Mouse (Mus musculus): ENCODE results near the gene Dpt. TPM values are rescaled to one million over a fixed set of nuclear protein-coding genes. Genes with fewer than 3 reads are reported as not detected.

Gene Dpt
- polyA plus RNA-seq, 1 experiment = 6.3 TPM

- H3K27me3 ChIP-seq (ENCODE audit: control insufficient read depth, insufficient read depth, insufficient read length) = no peaks in the 10 kb centered on the region
- H3K4me3 ChIP-seq = no peak overlapping the region
- H3K36me3 ChIP-seq (ENCODE audit: control insufficient read depth, insufficient read depth) = no peaks in the 10 kb centered on the region
- no peak overlapping the region for H3ac ChIP-seq (ENCODE audit: control insufficient read depth, insufficient read length)
- no peaks in the 10 kb centered on the region for H3K79me2 ChIP-seq (ENCODE audit: control insufficient read depth, insufficient read depth)
- TF ChIP-seq SRF (IDR thresholded peaks at IDR 0.05; ENCODE audit: control insufficient read depth, insufficient read length, low read depth) (no peak), MAX (IDR thresholded peaks at IDR 0.05; ENCODE audit: low read depth) (no peak), USF1 (IDR thresholded peaks at IDR 0.05; ENCODE audit: low read depth) (no peak), MYOG (IDR thresholded peaks at IDR 0.05; ENCODE audit: control insufficient read depth in 1 of 3, insufficient read depth in 1 of 3, insufficient read length in 2 of 3, low read depth in 2 of 3) (no peak), CEBPB (IDR thresholded peaks at IDR 0.05; ENCODE audit: insufficient read depth, poor library complexity, severe bottlenecking) (no peak), TCF3 (IDR thresholded peaks at IDR 0.05; ENCODE audit: insufficient read length, low read depth) (no peak), POLR2AphosphoS2 (IDR thresholded peaks at IDR 0.05; ENCODE audit: insufficient read length, low read depth) (no peak), REST (IDR thresholded peaks at IDR 0.05; ENCODE audit: insufficient read depth, insufficient read length) (no peak), POLR2A (IDR thresholded peaks at IDR 0.05; ENCODE audit: insufficient read length, low read depth) (no peak), MYOD1 (IDR thresholded peaks at IDR 0.05; ENCODE audit: control insufficient read depth in 1 of 3, insufficient read length in 2 of 3, low read depth in 2 of 3) (no peak), TCF12 (IDR thresholded peaks at IDR 0.05; ENCODE audit: insufficient read depth, poor library complexity, severe bottlenecking) (no peak), E2F4 (IDR thresholded peaks at IDR 0.05; ENCODE audit: insufficient read depth) (no peak)
- peak overlapping the region; percentile 3 for H3K4me2 ChIP-seq (ENCODE audit: low read depth)
Observed at GRCm38 (mm10) chr1:164797746-164798285, 1.4 kb downstream of the Dpt start.

GRCm38 (mm10) chr1:164798471-164798922 lies 2.1 kb downstream of the Dpt start:
- TF ChIP-seq MYOD1 (IDR thresholded peaks at IDR 0.05; ENCODE audit: control insufficient read depth in 1 of 3, insufficient read length in 2 of 3, low read depth in 2 of 3) (peak in 2 of 3 experiments; percentile 29 to 57), TCF3 (IDR thresholded peaks at IDR 0.05; ENCODE audit: insufficient read length, low read depth) (no peak), E2F4 (IDR thresholded peaks at IDR 0.05; ENCODE audit: insufficient read depth) (no peak), MYOG (IDR thresholded peaks at IDR 0.05; ENCODE audit: control insufficient read depth in 1 of 3, insufficient read depth in 1 of 3, insufficient read length in 2 of 3, low read depth in 2 of 3) (peak in 2 of 3 experiments; percentile 5 to 23), MAX (IDR thresholded peaks at IDR 0.05; ENCODE audit: low read depth) (no peak), REST (IDR thresholded peaks at IDR 0.05; ENCODE audit: insufficient read depth, insufficient read length) (no peak), POLR2AphosphoS2 (IDR thresholded peaks at IDR 0.05; ENCODE audit: insufficient read length, low read depth) (no peak), SRF (IDR thresholded peaks at IDR 0.05; ENCODE audit: control insufficient read depth, insufficient read length, low read depth) (no peak), TCF12 (IDR thresholded peaks at IDR 0.05; ENCODE audit: insufficient read depth, poor library complexity, severe bottlenecking) (no peak), POLR2A (IDR thresholded peaks at IDR 0.05; ENCODE audit: insufficient read length, low read depth) (no peak), CEBPB (IDR thresholded peaks at IDR 0.05; ENCODE audit: insufficient read depth, poor library complexity, severe bottlenecking) (peak; percentile 91), USF1 (IDR thresholded peaks at IDR 0.05; ENCODE audit: low read depth) (no peak)
- Histone ChIP-seq H3K36me3 (ENCODE audit: control insufficient read depth, insufficient read depth) (no peaks in the 10 kb centered on the region), H3K79me2 (ENCODE audit: control insufficient read depth, insufficient read depth) (no peaks in the 10 kb centered on the region), H3K4me3 (no peak overlapping the region), H3K4me2 (ENCODE audit: low read depth) (peak overlapping the region; percentile 46), H3ac (ENCODE audit: control insufficient read depth, insufficient read length) (no peak overlapping the region), H3K27me3 (ENCODE audit: control insufficient read depth, insufficient read depth, insufficient read length) (no peaks in the 10 kb centered on the region)

GRCm38 (mm10) chr1:164799161-164799560 lies 2.7 kb downstream of the Dpt start:
- H3K4me3 ChIP-seq = no peak overlapping the region
- no peak for TF ChIP-seq TCF3 (IDR thresholded peaks at IDR 0.05; ENCODE audit: insufficient read length, low read depth)
- no peaks in the 10 kb centered on the region for H3K36me3 ChIP-seq (ENCODE audit: control insufficient read depth, insufficient read depth)
- no peaks in the 10 kb centered on the region for H3K79me2 ChIP-seq (ENCODE audit: control insufficient read depth, insufficient read depth)
- no peaks in the 10 kb centered on the region for H3K27me3 ChIP-seq (ENCODE audit: control insufficient read depth, insufficient read depth, insufficient read length)
- no peak overlapping the region for H3ac ChIP-seq (ENCODE audit: control insufficient read depth, insufficient read length)
- H3K4me2 ChIP-seq (ENCODE audit: low read depth) = peak overlapping the region; percentile 46

- Histone ChIP-seq H3K4me3 (no peak overlapping the region), H3K79me2 (ENCODE audit: control insufficient read depth, insufficient read depth) (no peaks in the 10 kb centered on the region), H3K36me3 (ENCODE audit: control insufficient read depth, insufficient read depth) (no peaks in the 10 kb centered on the region), H3K27me3 (ENCODE audit: control insufficient read depth, insufficient read depth, insufficient read length) (no peaks in the 10 kb centered on the region), H3ac (ENCODE audit: control insufficient read depth, insufficient read length) (no peak overlapping the region), H3K4me2 (ENCODE audit: low read depth) (no peak overlapping the region)
- TF ChIP-seq SRF (IDR thresholded peaks at IDR 0.05; ENCODE audit: control insufficient read depth, insufficient read length, low read depth) = no peak
- TF ChIP-seq MAX (IDR thresholded peaks at IDR 0.05; ENCODE audit: low read depth) = no peak
- no peak for TF ChIP-seq TCF12 (IDR thresholded peaks at IDR 0.05; ENCODE audit: insufficient read depth, poor library complexity, severe bottlenecking)
- no peak for TF ChIP-seq TCF3 (IDR thresholded peaks at IDR 0.05; ENCODE audit: insufficient read length, low read depth)
- TF ChIP-seq POLR2AphosphoS2 (IDR thresholded peaks at IDR 0.05; ENCODE audit: insufficient read length, low read depth) = no peak
Observed at GRCm38 (mm10) chr1:164804277-164804676, 7.8 kb downstream of the Dpt start.

GRCm38 (mm10) chr1:164804751-164805435 lies 8.4 kb downstream of the Dpt start:
- H3ac ChIP-seq (ENCODE audit: control insufficient read depth, insufficient read length) = no peak overlapping the region
- H3K4me3 ChIP-seq = no peak overlapping the region
- H3K27me3 ChIP-seq (ENCODE audit: control insufficient read depth, insufficient read depth, insufficient read length) = no peaks in the 10 kb centered on the region
- H3K4me2 ChIP-seq (ENCODE audit: low read depth) = no peak overlapping the region
- TF ChIP-seq POLR2AphosphoS2 (IDR thresholded peaks at IDR 0.05; ENCODE audit: insufficient read length, low read depth) (no peak), E2F4 (IDR thresholded peaks at IDR 0.05; ENCODE audit: insufficient read depth) (no peak), REST (IDR thresholded peaks at IDR 0.05; ENCODE audit: insufficient read depth, insufficient read length) (no peak), USF1 (IDR thresholded peaks at IDR 0.05; ENCODE audit: low read depth) (no peak), CEBPB (IDR thresholded peaks at IDR 0.05; ENCODE audit: insufficient read depth, poor library complexity, severe bottlenecking) (no peak), POLR2A (IDR thresholded peaks at IDR 0.05; ENCODE audit: insufficient read length, low read depth) (no peak), SRF (IDR thresholded peaks at IDR 0.05; ENCODE audit: control insufficient read depth, insufficient read length, low read depth) (no peak)
- H3K79me2 ChIP-seq (ENCODE audit: control insufficient read depth, insufficient read depth) = no peaks in the 10 kb centered on the region
- H3K36me3 ChIP-seq (ENCODE audit: control insufficient read depth, insufficient read depth) = no peaks in the 10 kb centered on the region

Measured in myocyte (in vitro differentiated cells).